Mouse (Mus musculus): ENCODE data around the gene Snx14. TPM values are rescaled to one million over a fixed set of nuclear protein-coding genes. Genes with fewer than 3 reads are reported as not detected.
"Not testable (repeated sequence)": the region's sequence is repeated elsewhere in the genome, so short reads cannot be mapped to it uniquely, and the experiment has no call there.

The Snx14 gene
- 39.2 and 44.4 TPM in 2 replicates for polyA plus RNA-seq (2012; rRNA removed)

- peak; percentile 98 for DNase-seq (ENCODE audit: low spot score)
These were observed at the start of gene Snx14 for GRCm38 (mm10) chr9:88438555-88439237. TSS of gene Snx14 (minus strand) at chr9:88438958.

GRCm38 (mm10) chr9:88484531-88484930 is 45.8 kb upstream of the Snx14 start:
- DNase-seq (ENCODE audit: low spot score), result no peak

DNA sequence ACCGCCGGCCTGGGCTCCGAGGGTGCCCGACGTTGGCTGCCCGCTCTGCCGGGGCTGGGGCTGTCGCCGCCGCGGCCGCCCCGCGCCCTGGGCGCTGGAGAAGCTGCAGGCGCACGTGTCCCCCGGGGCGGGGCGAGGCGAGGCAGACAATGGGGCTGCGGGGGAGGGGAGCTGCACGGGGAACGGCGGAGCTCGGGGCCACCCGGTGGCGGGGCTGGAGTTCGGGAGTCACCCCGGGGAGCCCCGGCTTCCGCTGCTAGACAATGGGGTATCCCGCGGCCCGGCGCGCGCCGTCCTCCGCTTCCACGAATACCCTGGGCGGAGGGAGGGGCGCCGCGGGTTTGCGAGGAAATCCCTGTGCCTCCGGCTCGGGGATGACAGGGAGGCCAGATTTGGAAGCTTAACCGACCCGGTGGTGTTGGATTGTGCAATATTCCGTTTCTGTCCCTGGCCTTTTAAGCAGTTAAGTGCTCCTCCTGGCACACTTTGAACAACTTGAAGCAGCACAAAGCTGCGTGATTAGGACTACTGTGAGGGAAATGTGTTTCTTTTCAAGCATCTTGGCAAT is 44.2 kb upstream of the Snx14 start:
- no peak for DNase-seq (ENCODE audit: low spot score)

DNA sequence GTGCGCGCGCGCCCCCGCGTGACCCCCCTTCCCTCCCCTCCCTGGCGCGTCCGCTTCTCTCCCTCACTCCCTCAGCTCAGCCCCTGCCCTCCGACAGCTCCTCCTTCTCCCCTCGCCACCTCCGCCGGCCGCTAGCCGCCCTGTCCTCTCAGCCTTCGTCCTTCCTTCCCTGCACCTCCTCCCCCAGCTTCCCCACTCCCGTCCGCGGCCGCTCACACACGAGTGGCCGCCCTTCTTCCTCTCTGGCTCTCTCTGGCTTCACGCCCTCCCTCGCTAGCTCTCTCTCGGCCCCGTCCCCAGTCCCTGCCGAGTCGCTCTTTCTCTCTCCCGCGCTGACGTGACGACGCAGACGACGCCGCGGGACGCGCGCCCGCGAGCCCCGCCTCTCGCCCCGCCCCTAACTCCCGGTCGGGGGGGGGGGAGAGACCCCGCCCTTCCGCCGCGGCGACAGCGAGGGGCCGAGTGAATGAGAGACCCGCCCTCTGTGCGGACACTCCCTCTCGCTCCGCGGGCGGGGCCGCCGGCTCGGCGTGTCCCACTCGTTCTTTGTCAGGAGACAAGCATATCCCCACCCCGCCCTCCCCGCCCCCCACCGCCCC is 43.6 kb upstream of the Snx14 start, which contains the start of gene Syncrip:
Syncrip (minus strand) TSS at position 345 of the 599 bp plus-strand sequence.
- peak; percentile 86 for DNase-seq (ENCODE audit: low spot score)

- DNase-seq (ENCODE audit: low spot score), result peak; percentile 68
These were observed 43.0 kb upstream of the Snx14 start for GRCm38 (mm10) chr9:88481791-88482160.

- DNase-seq (ENCODE audit: low spot score), result no peak
These were observed 42.5 kb upstream of the Snx14 start for GRCm38 (mm10) chr9:88481061-88481790.

DNA sequence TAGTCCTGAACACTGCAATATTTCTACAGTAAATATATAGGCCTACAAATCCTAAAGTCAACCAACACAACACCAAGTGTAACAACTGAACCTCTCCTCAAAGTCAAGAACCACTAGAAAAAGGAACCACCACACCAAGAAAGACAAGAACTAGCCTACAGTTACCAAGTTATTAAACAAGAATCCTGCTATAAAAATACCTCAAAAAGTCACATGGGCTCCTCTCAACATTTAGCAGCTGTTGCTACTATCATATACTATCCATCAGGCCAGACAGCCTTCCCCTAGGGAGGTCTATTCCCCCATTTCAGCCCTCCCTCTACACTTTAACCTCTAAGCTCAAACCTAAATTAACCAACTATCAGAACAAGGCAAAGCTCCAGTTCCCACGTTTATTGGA is 41.4 kb upstream of the Snx14 start:
- DNase-seq (ENCODE audit: low spot score), result no peak

DNA sequence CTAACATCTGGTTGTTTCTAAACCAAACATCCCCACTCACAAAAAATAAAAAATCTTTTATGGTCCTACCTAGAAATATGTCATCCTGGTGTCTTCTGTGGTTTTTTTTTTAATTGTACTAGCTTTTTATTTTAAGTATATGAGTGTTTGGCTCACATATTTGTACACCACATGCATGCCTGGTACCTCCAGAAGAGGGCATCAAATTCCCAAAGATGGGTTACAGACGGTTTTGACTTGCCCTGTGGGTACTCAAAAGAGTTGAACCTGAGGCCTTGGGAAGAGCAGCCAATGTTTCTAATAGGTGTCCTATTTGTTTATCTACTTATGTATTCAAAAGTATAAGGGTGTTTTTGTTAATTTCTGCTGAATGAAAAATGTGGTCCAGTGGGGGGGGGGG is 37.4 kb upstream of the Snx14 start:
- DNase-seq (ENCODE audit: low spot score), result no peak

DNA sequence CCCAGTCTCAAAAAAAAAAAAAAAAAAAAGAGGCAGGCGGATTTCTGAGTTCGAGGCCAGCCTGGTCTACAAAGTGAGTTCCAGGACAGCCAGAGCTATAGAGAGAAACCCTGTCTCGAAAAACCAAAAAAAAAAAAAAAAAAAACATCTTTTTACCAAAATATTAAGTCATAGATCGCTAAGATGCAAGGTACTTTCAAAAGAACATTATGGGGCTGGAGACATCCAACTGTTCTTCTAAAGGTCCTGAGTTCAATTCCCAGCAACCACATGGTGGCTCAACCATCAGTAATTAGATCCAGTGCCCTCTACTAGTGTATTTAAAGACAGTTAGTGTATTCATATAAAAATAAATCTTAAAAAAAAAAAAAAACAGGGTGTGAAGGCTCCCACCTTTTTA is 22.3 kb upstream of the Snx14 start:
- not testable (repeated sequence) for DNase-seq (ENCODE audit: low spot score)

- DNase-seq (ENCODE audit: low spot score), result no peak
These were observed 1.2 kb upstream of the Snx14 start for GRCm38 (mm10) chr9:88439991-88440390.

DNA sequence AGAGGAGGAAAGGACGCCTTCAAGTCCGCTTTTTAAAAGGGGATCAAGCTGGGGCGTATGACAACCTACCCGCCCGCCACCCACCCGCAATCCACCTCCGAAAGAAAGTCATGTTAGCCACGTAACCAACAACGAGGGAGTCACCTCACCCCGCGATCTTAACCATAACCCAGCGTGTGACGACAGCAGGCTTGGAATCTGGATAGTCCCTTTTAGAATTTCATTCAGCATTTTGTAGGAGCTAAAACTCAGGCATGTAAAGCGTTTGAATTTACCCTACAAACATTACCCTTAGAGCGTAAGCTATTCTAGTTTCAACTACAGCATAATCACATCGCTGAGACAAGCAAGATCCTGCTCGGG is 461 bp upstream of the Snx14 start:
- no peak for DNase-seq (ENCODE audit: low spot score)

- no peak for DNase-seq (ENCODE audit: low spot score)
These were observed 562 bp downstream of the Snx14 start for GRCm38 (mm10) chr9:88438237-88438554.

DNA sequence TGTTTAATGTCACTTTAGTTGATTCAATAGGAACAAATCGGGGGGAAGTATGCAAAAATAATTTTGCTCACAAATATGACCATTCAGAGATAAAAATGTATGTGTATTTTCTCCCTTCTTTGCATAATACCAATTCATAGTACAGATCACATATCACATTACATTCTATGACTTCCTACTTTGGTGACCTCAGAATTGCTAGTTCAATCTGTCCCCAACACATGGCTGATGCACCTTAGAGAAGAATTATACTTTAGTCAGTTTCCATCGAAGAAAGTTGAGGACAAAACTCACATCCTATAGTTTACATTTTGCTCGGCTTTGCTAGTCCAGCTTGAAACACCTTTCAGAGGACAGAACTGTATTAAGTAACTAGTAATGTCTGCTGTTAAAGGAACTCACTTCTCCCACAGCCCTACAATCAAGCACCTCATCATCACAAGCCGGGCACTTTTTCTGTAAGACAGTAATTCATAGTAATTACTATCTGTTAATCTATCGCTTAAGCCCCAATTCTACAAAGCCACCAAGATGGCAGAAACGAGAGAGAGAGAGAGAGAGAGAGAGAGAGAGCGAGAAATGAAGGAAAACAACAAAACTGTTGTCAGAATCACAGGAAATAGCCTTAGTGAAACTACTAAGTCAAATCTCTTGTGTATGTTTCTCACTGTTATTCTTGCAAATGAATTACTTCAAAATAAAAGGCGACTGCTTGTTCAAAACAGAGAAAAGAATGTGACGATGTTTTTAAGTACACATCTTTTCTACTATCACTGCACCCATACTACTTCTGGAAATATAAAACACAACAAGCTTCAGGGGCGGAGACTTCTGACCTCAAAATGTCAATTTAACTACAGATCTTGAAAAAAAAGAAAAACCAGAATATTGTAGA is 1.2 kb downstream of the Snx14 start:
- no peak for DNase-seq (ENCODE audit: low spot score)

GRCm38 (mm10) chr9:88424356-88424755 is 14.4 kb downstream of the Snx14 start:
- DNase-seq (ENCODE audit: low spot score), result no peak

GRCm38 (mm10) chr9:88422428-88422827 is 16.3 kb downstream of the Snx14 start:
- DNase-seq (ENCODE audit: low spot score), result no peak

GRCm38 (mm10) chr9:88416752-88417151 is 22.0 kb downstream of the Snx14 start:
- DNase-seq (ENCODE audit: low spot score), result no peak

- DNase-seq (ENCODE audit: low spot score), result no peak
These were observed 28.8 kb downstream of the Snx14 start for GRCm38 (mm10) chr9:88409978-88410377.

GRCm38 (mm10) chr9:88404515-88404914 is 34.2 kb downstream of the Snx14 start:
- no peak for DNase-seq (ENCODE audit: low spot score)

DNA sequence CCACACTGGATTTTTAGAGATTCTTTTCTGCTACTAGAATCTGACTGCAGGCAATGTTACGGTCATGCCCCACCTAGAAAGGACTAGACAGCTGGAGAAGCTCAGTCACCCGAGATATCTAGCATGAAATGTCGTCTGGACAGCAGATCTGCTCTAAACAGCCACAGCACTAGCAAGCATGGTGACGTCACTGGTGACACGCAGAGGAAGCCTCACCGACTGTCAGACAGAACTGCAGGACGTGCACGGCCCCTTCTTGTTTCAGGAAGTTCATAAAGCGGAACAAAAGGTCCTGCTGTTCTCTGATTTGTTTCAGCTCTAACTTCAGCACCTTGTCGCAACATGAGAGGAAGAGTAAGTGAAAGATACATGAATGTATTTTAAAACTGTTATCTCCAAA is 34.7 kb downstream of the Snx14 start:
- DNase-seq (ENCODE audit: low spot score), result no peak

DNA sequence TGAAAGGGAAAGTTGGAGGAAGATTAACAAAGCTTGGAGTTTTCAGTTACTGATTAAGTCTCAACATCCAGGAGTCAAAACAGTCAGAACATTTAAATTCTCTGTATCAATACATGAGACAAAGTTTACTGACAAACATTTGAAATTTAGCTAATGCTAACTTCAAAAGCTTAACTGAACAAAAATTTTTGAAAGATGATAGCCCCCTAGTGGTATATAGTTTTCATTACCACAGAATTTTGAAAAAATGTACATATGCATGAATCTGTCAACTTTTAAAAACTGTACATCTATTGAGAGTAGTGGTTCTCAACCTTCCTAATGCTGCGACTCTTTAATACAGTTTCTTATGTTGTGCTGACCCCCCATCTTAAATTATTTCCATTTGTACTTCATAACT is 40.3 kb downstream of the Snx14 start:
- no peak for DNase-seq (ENCODE audit: low spot score)

GRCm38 (mm10) chr9:88394852-88395251 is 43.9 kb downstream of the Snx14 start:
- DNase-seq (ENCODE audit: low spot score), result no peak

DNA sequence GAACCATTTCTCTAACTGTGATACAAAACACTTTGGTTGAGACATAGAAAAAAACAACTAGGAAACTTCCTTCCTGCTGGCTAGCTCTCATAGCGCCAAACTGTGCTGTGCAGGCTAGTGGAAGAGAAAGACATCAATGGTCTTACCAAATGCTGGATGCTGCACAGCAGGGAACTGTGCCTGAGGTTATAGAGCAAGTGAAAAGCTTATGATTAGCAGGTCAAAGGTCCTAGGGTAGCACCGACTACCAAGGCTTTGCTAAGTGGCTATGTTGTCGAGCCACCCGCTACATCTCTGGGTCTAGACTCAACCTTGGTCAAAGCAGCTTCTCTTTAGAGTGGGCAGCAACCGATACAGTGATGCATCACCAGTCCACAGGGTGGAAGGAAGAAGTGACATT is 49.9 kb downstream of the Snx14 start:
- no peak for DNase-seq (ENCODE audit: low spot score)
